Mouse (Mus musculus): ENCODE results near the gene Clcnka. TPM values are rescaled to one million over a fixed set of nuclear protein-coding genes. Genes with fewer than 3 reads are reported as not detected.

The Clcnka gene
- 0.13 and 0.15 TPM in 2 replicates for polyA plus RNA-seq (2015; fragmentation: Nextera tagmentation; extraction: Ambion mirVana)

DNA sequence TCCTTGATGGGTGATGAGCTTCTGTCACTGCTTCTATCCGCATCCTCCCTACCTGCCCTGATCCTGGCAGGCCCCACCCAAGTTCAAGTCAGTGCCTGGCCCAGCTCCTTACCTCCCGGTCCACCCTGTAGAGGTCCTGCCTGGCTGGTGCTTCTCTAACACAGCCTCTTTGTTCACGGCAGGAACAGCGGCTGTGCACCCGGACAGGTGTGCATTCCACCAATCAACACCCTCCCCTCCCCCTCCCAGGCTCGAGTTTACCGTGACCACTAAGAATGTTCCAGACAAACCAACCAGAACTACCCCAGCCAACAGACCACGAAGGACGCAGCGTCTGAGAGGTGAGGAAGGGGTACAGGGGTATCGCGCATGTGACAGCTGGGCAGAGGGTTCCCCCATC is at the start of gene Clcnka:
Clcnka (minus strand) TSS at position 180 of the 400 bp plus-strand sequence.
- no peak within 1 kb of the TSS for H3K4me2 ChIP-seq (ENCODE audit: low read depth, low read length)
- H3K9me3 ChIP-seq (ENCODE audit: control insufficient read depth, low read length): no peaks in the 10 kb centered on the region
- peak; percentile 39; the same call in 1 of the 2 replicates for ATAC-seq
- no peak within 1 kb of the TSS for H3K27ac ChIP-seq (ENCODE audit: low read length)
- peaks cover 4% of the 10 kb centered on the region for H3K4me1 ChIP-seq (ENCODE audit: control insufficient read depth, insufficient read depth, low read length)
- H3K36me3 ChIP-seq (ENCODE audit: control insufficient read depth, insufficient read depth, low read length): no peaks in the 10 kb centered on the region
- WGBS: 44% methylated on average over 12 of the region's 12 CpGs
- no peaks in the 10 kb centered on the region for H3K27me3 ChIP-seq (replicated peaks; ENCODE audit: control insufficient read depth, insufficient read depth, low read length)
- H3K9ac ChIP-seq (ENCODE audit: low read depth, low read length): no peak within 1 kb of the TSS
- no peak within 1 kb of the TSS for H3K4me3 ChIP-seq (ENCODE audit: low read length)

DNA sequence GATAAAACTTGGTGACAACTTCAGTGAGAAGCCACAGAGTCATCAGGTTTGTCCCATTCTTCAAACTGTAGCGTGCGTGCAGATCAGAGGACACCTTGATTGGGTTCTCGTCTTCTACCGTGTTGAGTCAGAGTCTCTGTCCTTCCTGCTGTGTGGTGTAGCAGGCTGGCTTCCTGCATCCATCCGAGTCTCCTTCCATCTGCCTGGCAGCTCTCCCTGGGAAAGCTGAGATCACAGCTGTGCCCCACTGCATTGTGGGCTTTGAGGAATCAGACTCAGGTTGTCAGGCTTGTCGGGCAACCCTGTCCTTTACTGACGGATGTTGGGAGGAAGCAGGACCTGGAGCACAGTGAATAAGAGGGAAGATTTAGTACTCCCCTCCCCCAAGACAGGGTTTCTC is 47.7 kb upstream of the Clcnka start:
- peaks cover 16% of the 10 kb centered on the region for H3K4me1 ChIP-seq (ENCODE audit: control insufficient read depth, insufficient read depth, low read length)
- H3K4me2 ChIP-seq (ENCODE audit: low read depth, low read length): no peak overlapping the region
- no peaks in the 10 kb centered on the region for H3K9me3 ChIP-seq (ENCODE audit: control insufficient read depth, low read length)
- H3K27me3 ChIP-seq (replicated peaks; ENCODE audit: control insufficient read depth, insufficient read depth, low read length): no peaks in the 10 kb centered on the region
- ATAC-seq: no peak
- no peak overlapping the region for H3K4me3 ChIP-seq (ENCODE audit: low read length)
- no peak overlapping the region for H3K27ac ChIP-seq (ENCODE audit: low read length)
- no peaks in the 10 kb centered on the region for H3K36me3 ChIP-seq (ENCODE audit: control insufficient read depth, insufficient read depth, low read length)
- H3K9ac ChIP-seq (ENCODE audit: low read depth, low read length): no peak overlapping the region
- 73% methylated on average over 7 of the region's 7 CpGs for WGBS

DNA sequence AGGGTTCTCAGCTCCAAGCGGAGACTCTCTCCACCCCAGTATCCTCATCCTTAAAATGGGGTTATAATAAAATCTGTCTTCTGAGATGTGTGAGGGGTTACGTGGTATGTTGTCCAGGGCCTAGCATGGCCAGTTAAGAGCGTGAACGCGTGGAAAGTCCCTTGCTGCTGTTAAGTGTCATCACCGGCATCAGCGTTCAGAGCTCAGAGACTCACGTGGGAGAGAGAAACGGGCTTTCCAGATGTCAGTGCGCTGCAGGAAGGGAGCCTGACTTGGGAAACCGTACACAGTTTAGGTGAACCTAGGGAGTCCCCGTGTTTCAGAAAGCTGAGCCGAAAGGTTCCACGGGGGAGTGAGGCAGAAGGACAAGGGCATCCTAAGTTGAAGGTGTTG is 46.8 kb upstream of the Clcnka start:
- WGBS: 11% methylated on average over 14 of the region's 14 CpGs
- no peaks in the 10 kb centered on the region for H3K27me3 ChIP-seq (replicated peaks; ENCODE audit: control insufficient read depth, insufficient read depth, low read length)
- peak overlapping the region; percentile 95 for H3K9ac ChIP-seq (ENCODE audit: low read depth, low read length)
- H3K4me3 ChIP-seq (ENCODE audit: low read length): peak overlapping the region; percentile 97
- H3K9me3 ChIP-seq (ENCODE audit: control insufficient read depth, low read length): no peaks in the 10 kb centered on the region
- peaks cover 19% of the 10 kb centered on the region for H3K4me1 ChIP-seq (ENCODE audit: control insufficient read depth, insufficient read depth, low read length)
- peak overlapping the region; percentile 90 for H3K4me2 ChIP-seq (ENCODE audit: low read depth, low read length)
- 0 out of 2 replicates have a peak, but pooled peaks have one; percentile 1 for ATAC-seq
- H3K36me3 ChIP-seq (ENCODE audit: control insufficient read depth, insufficient read depth, low read length): no peaks in the 10 kb centered on the region
- H3K27ac ChIP-seq (ENCODE audit: low read length): no peak overlapping the region

DNA sequence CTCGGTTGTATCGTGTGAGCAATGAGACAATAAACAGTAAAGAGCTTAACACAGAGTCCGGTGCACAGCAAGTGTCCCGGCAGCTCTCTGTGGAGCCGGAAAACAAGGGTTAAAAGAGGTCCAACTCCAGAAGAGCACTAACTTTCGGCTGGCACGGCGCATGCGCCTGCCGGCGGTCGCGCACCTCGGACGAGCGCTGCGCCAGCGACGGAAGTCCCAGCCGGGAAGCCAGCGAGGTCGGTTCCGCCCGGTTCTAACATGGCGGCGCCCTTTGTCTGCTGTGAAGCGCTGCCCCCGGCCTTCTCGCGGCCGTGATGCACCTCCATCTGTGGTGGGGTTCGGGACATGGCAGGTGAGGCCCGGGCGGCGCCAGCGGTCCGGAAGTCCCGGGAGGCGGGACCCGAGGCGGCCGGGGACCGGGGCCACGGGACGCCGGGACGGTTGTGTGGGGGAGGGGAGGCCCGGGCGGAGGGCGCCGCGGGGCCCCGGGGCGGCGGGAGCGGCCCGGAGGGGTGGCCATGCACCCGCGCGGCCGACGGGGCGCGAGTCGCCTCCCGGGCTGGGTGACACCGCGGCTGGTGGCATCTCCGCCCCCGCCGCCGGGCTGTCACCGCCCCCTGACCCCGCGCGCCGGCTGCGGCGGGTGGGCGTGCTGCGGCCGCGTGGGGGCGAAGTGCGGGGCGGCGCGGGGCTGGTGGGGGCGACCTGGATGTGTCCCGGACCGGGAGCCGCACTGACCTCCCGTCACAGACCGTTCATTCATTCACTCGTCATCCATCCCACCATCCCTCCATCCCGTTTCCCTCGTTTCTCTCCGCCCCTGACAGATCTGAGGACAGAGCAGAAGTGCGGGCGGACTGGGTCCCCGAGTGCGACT is 46.2 kb upstream of the Clcnka start, which contains the start of gene Zbtb17:
Zbtb17 (plus strand) TSS at position 204 of the 877 bp plus-strand sequence.
- Histone ChIP-seq H3K4me2 (ENCODE audit: low read depth, low read length) (peak within 1 kb of the TSS; percentile 90), H3K9ac (ENCODE audit: low read depth, low read length) (peak within 1 kb of the TSS; percentile 95), H3K4me3 (ENCODE audit: low read length) (peak within 1 kb of the TSS; percentile 97), H3K27ac (ENCODE audit: low read length) (no peak within 1 kb of the TSS), H3K9me3 (ENCODE audit: control insufficient read depth, low read length) (no peaks in the 10 kb centered on the region), H3K4me1 (ENCODE audit: control insufficient read depth, insufficient read depth, low read length) (peaks cover 19% of the 10 kb centered on the region), H3K36me3 (ENCODE audit: control insufficient read depth, insufficient read depth, low read length) (no peaks in the 10 kb centered on the region), H3K27me3 (replicated peaks; ENCODE audit: control insufficient read depth, insufficient read depth, low read length) (no peaks in the 10 kb centered on the region)
- ATAC-seq: peak; percentile 90
- WGBS: 0% methylated on average over 60 of the region's 102 CpGs

DNA sequence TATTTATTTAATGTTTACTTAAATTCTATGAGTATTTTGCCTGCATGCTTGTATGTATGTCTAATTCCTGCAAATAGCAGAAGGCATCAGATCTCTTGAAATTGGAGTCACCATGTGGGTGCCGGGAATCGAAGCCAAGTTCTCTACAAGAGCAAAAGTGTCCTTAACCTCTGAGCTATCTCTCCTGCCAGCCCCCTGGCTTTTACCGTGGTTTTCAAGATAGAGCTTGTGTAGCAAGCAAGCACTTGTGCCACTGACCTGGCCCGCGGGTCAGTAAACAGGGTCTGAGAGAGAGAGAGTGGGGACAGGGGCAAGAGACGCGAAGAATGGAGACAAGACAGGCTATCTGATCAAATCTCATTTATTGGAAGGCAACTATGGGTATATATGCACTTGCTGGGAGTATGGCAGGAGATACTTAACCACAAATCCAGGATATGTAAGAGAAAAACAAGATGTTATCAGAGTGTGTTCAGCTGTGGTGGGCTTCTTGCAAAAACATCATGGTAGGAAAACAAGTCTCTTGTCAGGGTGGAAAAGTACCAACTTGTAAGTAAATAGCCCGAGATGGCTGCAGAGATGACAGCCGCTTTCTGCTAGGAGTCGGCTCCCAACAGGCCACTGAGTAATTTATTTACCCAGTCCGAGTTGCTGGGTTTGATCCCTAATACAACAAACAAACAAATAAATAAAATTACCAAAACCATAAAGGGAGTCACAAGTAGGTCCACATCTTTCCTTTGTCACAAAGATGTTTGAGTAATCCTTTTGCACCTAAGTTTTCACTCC is 45.3 kb upstream of the Clcnka start:
- peak overlapping the region; percentile 76 for H3K4me2 ChIP-seq (ENCODE audit: low read depth, low read length)
- H3K27me3 ChIP-seq (replicated peaks; ENCODE audit: control insufficient read depth, insufficient read depth, low read length): no peaks in the 10 kb centered on the region
- ATAC-seq: no peak; the same call in 1 of the 2 replicates
- 43% methylated on average over 11 of the region's 11 CpGs for WGBS
- peak overlapping the region; percentile 97 for H3K4me3 ChIP-seq (ENCODE audit: low read length)
- no peaks in the 10 kb centered on the region for H3K9me3 ChIP-seq (ENCODE audit: control insufficient read depth, low read length)
- peaks cover 19% of the 10 kb centered on the region for H3K4me1 ChIP-seq (ENCODE audit: control insufficient read depth, insufficient read depth, low read length)
- H3K9ac ChIP-seq (ENCODE audit: low read depth, low read length): peak overlapping the region; percentile 95
- H3K27ac ChIP-seq (ENCODE audit: low read length): no peak overlapping the region
- no peaks in the 10 kb centered on the region for H3K36me3 ChIP-seq (ENCODE audit: control insufficient read depth, insufficient read depth, low read length)

DNA sequence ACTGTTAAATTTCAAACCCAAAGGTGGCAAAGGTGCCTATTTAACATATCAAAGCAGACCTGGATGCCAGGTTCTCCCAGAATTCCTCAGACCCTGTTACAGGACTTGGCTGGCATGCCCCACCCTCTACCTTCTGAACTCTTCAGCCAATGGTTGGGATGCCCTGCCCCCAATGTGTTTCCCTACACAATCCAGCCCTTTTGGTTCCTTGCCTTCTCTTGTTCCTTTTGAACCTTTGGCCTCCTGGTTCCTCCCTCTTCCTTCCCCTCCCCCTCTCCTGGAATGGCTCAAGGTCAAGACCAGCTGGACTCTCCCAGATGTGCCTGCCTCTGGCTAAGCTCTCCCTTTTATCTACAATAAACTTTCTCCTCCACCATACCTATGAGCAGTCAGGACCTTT is 42.4 kb upstream of the Clcnka start:
- no peak for ATAC-seq
- H3K4me1 ChIP-seq (ENCODE audit: control insufficient read depth, insufficient read depth, low read length): peaks cover 14% of the 10 kb centered on the region
- H3K27me3 ChIP-seq (replicated peaks; ENCODE audit: control insufficient read depth, insufficient read depth, low read length): no peaks in the 10 kb centered on the region

DNA sequence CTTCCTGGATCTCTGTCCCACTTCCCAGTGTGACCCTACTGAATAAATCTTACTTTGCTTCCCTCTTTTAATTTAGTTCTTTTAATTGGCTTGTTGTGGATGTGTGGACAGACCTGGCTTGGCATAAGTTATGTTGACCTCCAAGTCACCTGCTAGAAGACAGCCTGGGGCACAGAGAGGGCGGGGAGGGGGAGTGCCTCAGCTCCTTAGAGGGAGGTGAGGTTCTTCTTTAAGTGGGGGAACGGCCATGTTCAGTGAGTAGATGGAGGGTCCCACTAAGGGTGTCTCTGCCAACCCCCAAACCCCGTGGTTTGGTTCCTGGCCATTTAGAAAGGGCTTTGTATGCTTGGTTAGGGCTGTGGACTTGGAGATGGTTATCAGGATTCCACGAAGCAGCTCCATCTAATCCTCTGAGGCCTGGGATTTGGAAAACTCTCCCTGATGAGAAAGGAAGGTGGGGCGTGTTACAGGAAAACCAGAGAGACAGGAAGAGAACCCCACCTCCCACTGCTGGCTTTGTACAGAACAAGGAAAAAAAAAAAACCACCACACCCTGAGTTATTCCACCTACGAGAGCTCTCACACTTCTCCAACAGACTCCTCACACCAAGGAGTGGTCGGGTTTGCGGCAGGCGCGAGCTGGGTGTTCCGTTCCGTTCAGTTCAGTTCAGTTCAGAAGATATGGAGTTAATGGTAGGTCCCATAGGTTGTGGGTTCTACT is 40.7 kb upstream of the Clcnka start:
- Histone ChIP-seq H3K27me3 (replicated peaks; ENCODE audit: control insufficient read depth, insufficient read depth, low read length) (no peaks in the 10 kb centered on the region), H3K9ac (ENCODE audit: low read depth, low read length) (no peak overlapping the region), H3K4me1 (ENCODE audit: control insufficient read depth, insufficient read depth, low read length) (peaks cover 10% of the 10 kb centered on the region; the same call in 1 of the 2 replicates), H3K27ac (ENCODE audit: low read length) (no peak overlapping the region), H3K9me3 (ENCODE audit: control insufficient read depth, low read length) (no peaks in the 10 kb centered on the region), H3K4me3 (ENCODE audit: low read length) (no peak overlapping the region), H3K36me3 (ENCODE audit: control insufficient read depth, insufficient read depth, low read length) (no peaks in the 10 kb centered on the region), H3K4me2 (ENCODE audit: low read depth, low read length) (no peak overlapping the region)
- 75% methylated on average over 12 of the region's 12 CpGs for WGBS
- ATAC-seq: no peak

More for the DNA sequence above, 42.4 kb upstream of the Clcnka start:
- Histone ChIP-seq H3K27ac (ENCODE audit: low read length) (no peak overlapping the region), H3K36me3 (ENCODE audit: control insufficient read depth, insufficient read depth, low read length) (no peaks in the 10 kb centered on the region), H3K4me2 (ENCODE audit: low read depth, low read length) (no peak overlapping the region), H3K4me3 (ENCODE audit: low read length) (no peak overlapping the region), H3K9me3 (ENCODE audit: control insufficient read depth, low read length) (no peaks in the 10 kb centered on the region), H3K9ac (ENCODE audit: low read depth, low read length) (no peak overlapping the region)

DNA sequence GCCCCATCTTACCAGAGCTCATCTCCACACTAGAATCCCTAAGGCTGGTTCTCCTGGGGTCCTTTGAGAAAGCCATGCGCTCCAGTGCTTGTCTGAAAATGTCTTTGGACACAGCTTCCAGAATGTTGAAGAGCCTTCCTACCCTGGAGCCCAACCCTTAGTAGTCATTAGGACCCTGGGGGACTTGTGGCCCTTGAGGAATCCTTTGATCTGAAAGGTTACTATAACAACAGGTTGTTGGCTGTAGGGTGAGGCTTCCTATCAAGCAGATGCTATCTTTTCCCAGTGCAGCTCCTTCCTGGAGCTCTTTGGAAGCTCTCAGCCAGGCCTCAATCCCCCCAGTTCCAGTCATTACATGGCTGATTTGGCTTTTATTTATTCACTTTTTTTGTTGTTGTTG is 37.5 kb upstream of the Clcnka start, which contains the start of gene Srarp:
Srarp (minus strand) TSS at position 132 of the 400 bp plus-strand sequence.
- H3K27ac ChIP-seq (ENCODE audit: low read length): no peak within 1 kb of the TSS
- H3K9ac ChIP-seq (ENCODE audit: low read depth, low read length): no peak within 1 kb of the TSS
- H3K4me3 ChIP-seq (ENCODE audit: low read length): no peak within 1 kb of the TSS
- H3K27me3 ChIP-seq (replicated peaks; ENCODE audit: control insufficient read depth, insufficient read depth, low read length): no peaks in the 10 kb centered on the region
- no peaks in the 10 kb centered on the region for H3K36me3 ChIP-seq (ENCODE audit: control insufficient read depth, insufficient read depth, low read length)
- ATAC-seq: no peak; the same call in 1 of the 2 replicates
- H3K4me1 ChIP-seq (ENCODE audit: control insufficient read depth, insufficient read depth, low read length): peaks cover 6% of the 10 kb centered on the region; the same call in 1 of the 2 replicates
- no peak within 1 kb of the TSS for H3K4me2 ChIP-seq (ENCODE audit: low read depth, low read length)
- H3K9me3 ChIP-seq (ENCODE audit: control insufficient read depth, low read length): no peaks in the 10 kb centered on the region
- 82% methylated on average over 1 of the region's 1 CpGs for WGBS

All from intestine, embryonic 16.5 days (tissue).